ENCODE assay signal across 21 mouse cellular contexts in the genomic region with DNA sequence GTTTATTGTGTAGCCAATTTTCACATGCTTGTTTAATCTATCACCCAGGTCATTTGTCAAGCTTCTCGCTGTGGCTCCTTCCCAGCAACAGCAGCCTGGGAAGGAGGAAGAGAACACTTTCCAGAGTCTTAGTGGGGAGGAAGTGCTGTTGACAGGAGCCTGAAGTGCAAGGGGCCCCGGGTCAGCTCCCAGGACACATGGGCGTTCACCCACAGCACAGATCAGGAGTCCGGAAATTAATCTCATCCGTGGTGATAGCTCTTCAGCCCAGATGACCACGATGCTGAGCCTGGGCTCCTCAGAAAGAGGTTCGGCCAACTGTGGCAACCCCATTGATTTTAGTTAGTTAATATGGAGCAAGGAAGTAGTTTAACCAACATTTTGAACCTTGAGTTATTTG.
A peak's percentile ranks its signal among the peaks of the same experiment; 100 is the strongest.
DNase-seq lines count a peak whose midpoint lies in the region; ATAC-seq and TF ChIP-seq lines count a peak whose summit lies in the region.
"Had no signal": no experiment of that assay in that cellular context is flagged by ENCODE, and none has a peak within 500 bp of the region (broad histone marks: within the 10 kb centered on the region; RNA-seq: fewer than 3 reads in every experiment).

No protein-coding gene starts in this region.

- H3K36me3 ChIP-seq in kidney, embryonic 15.5 days = no peaks in the 10 kb centered on the region
- H3K36me3 ChIP-seq in lung, postnatal 0 days (ENCODE audit: insufficient read depth, low read length) = no peaks in the 10 kb centered on the region
- H3K36me3 ChIP-seq: embryonic facial prominence, embryonic 12.5 days; forebrain, embryonic 15.5 days; heart, embryonic 15.5 days; hindbrain, embryonic 13.5 days had no signal

- peaks cover 25% of the 10 kb centered on the region for H3K4me1 ChIP-seq in kidney, embryonic 15.5 days
- H3K4me1 ChIP-seq in lung, postnatal 0 days (ENCODE audit: insufficient read depth, low read depth, low read length) = no peaks in the 10 kb centered on the region
- H3K4me1 ChIP-seq: embryonic facial prominence, embryonic 12.5 days; forebrain, embryonic 15.5 days; heart, embryonic 15.5 days; hindbrain, embryonic 13.5 days had no signal

- H3K9me3 ChIP-seq in kidney, embryonic 15.5 days (replicated peaks) = no peaks in the 10 kb centered on the region
- H3K9me3 ChIP-seq in lung, postnatal 0 days (ENCODE audit: low read length) = no peaks in the 10 kb centered on the region
- H3K9me3 ChIP-seq: embryonic facial prominence, embryonic 12.5 days; forebrain, embryonic 15.5 days; heart, embryonic 15.5 days; hindbrain, embryonic 13.5 days had no signal

- TF ChIP-seq CTCF in lung, postnatal 0 days (IDR thresholded peaks at IDR 0.05) = no peak

- no peak overlapping the region for H3K27ac ChIP-seq in kidney, embryonic 15.5 days
- no peak overlapping the region for H3K27ac ChIP-seq in lung, postnatal 0 days (ENCODE audit: low read length)
- H3K27ac ChIP-seq: embryonic facial prominence, embryonic 12.5 days; forebrain, embryonic 15.5 days; heart, embryonic 15.5 days; hindbrain, embryonic 13.5 days had no signal

- ATAC-seq in kidney, embryonic 15.5 days (replicated peaks; ENCODE audit: low FRiP score) = peak; percentile 76
- peak; percentile 28; the same call in 1 of the 2 replicates for ATAC-seq in lung, postnatal 0 days
- ATAC-seq in common myeloid progenitor, adult 5-6 weeks (replicated peaks; ENCODE audit: low read depth, poor library complexity, severe bottlenecking) = 0 out of 2 replicates have a peak, but pooled peaks have one; percentile 32
- ATAC-seq: activated CD4-positive, CD25-positive, alpha-beta regulatory T cell, adult 4 months; forebrain, embryonic 15.5 days; Patski had no signal

- no peak overlapping the region for H3K4me2 ChIP-seq in kidney, embryonic 15.5 days
- H3K4me2 ChIP-seq in lung, postnatal 0 days (replicated peaks; ENCODE audit: low read depth, low read length) = no peak overlapping the region
- H3K4me2 ChIP-seq: embryonic facial prominence, embryonic 12.5 days; forebrain, embryonic 15.5 days; heart, embryonic 11.5 days; heart, embryonic 15.5 days; hindbrain, embryonic 13.5 days had no signal

- 16% methylated on average over 7 of the region's 7 CpGs for WGBS in kidney, embryonic 15.5 days
- WGBS in lung, postnatal 0 days = 20% methylated on average over 7 of the region's 7 CpGs

- no peak overlapping the region for H3K4me3 ChIP-seq in kidney, embryonic 15.5 days (replicated peaks)
- no peak overlapping the region for H3K4me3 ChIP-seq in lung, postnatal 0 days (ENCODE audit: low read depth, low read length)
- H3K4me3 ChIP-seq: embryonic facial prominence, embryonic 12.5 days; forebrain, embryonic 15.5 days; heart, embryonic 15.5 days; hindbrain, embryonic 13.5 days had no signal

- no peak overlapping the region for H3K9ac ChIP-seq in kidney, embryonic 15.5 days
- no peak overlapping the region for H3K9ac ChIP-seq in lung, postnatal 0 days (replicated peaks; ENCODE audit: low read depth)
- H3K9ac ChIP-seq: embryonic facial prominence, embryonic 12.5 days; forebrain, embryonic 15.5 days; heart, embryonic 15.5 days; hindbrain, embryonic 13.5 days had no signal

- no peak for TF ChIP-seq EP300 in lung, postnatal 0 days (IDR thresholded peaks at IDR 0.05)

- 0 out of 2 replicates have a peak, but pooled peaks cover 12% of the 10 kb centered on the region for H3K27me3 ChIP-seq in kidney, embryonic 15.5 days
- H3K27me3 ChIP-seq in lung, postnatal 0 days (replicated peaks; ENCODE audit: insufficient read depth, low read length) = no peaks in the 10 kb centered on the region
- H3K27me3 ChIP-seq: embryonic facial prominence, embryonic 12.5 days; forebrain, embryonic 15.5 days; heart, embryonic 15.5 days; hindbrain, embryonic 13.5 days; Patski had no signal

- peak; percentile 89 for DNase-seq in heart, adult 11 months
- DNase-seq in heart, adult 9 months (ENCODE audit: low spot score in 2 of 2) = no peak
- no peak for DNase-seq in kidney, adult 18-20 months
- DNase-seq in lung, postnatal 0 days (ENCODE audit: low spot score) = peak; percentile 25
- DNase-seq in lung, postnatal 25 days (ENCODE audit: low spot score) = no peak
- DNase-seq: adrenal gland, postnatal 25 days; cerebellum, adult 11 months; cerebellum, adult 8-10 months; cerebellum, postnatal 14 days; gastrocnemius, postnatal 36 days; heart, adult 18-20 months; heart, postnatal 14 days had no signal

Comparison
In these comparisons a context has a peak if more than half of its experiments do, and no peak if none do; other contexts are left out.
1. DNase-seq: peak in heart, adult 11 months (single experiment) and lung, postnatal 0 days (single experiment); none in heart, adult 9 months (0 of 2), kidney, adult 18-20 months (single experiment) and lung, postnatal 25 days (single experiment).
2. Peak in every context shown above with its lines, with median percentiles within 50 percentile points of each other: ATAC-seq.